Mouse (Mus musculus) forebrain, embryonic 14.5 days (tissue): ENCODE results near the gene Zfp248. TPM values are rescaled to one million over a fixed set of nuclear protein-coding genes. Genes with fewer than 3 reads are reported as not detected.

Source experiments
- ATAC-seq: fragments of 200-750 bp; cut with Nextera tagmentation; 2 replicates; pipeline ENCODE4 v1.8.0; 2017; ENCODE audit warnings: mild to moderate bottlenecking, moderate library complexity
- DNase-seq: peaks from one replicate; pipeline ENCODE4 v3.0.0-alpha.2; 2015; ENCODE audit warnings: low spot score
- H3K27ac ChIP-seq: fragments of 300-500 bp; sonication (generic); 2 replicates; pipeline ENCODE4 v1.5.1; 2014; ENCODE audit warnings: low read depth, mild to moderate bottlenecking, control low read depth, low read length, moderate library complexity
- H3K27me3 ChIP-seq: fragments of 300-500 bp; sonication (generic); replicated peaks from 2 replicates; pipeline ENCODE4 v1.6.1; 2014; ENCODE audit warnings: low read length, control low read depth, mixed read lengths; ENCODE audit not compliant: control insufficient read depth, insufficient read depth
- H3K36me3 ChIP-seq: fragments of 300-500 bp; sonication (generic); 2 replicates; pipeline ENCODE4 v1.6.1; 2014; ENCODE audit warnings: low read length, control low read depth; ENCODE audit not compliant: control insufficient read depth, insufficient read depth
- H3K4me1 ChIP-seq: fragments of 300-500 bp; sonication (generic); 2 replicates; pipeline ENCODE4 v1.6.1; 2014; ENCODE audit warnings: antibody characterized with exemption, low read length, control low read depth; ENCODE audit not compliant: control insufficient read depth, insufficient read depth
- H3K4me2 ChIP-seq: fragments of 300-500 bp; sonication (generic); 2 replicates; pipeline ENCODE4 v1.6.1; 2014; ENCODE audit warnings: mild to moderate bottlenecking, control low read depth, low read length
- H3K4me3 ChIP-seq: fragments of 300-500 bp; sonication (generic); 2 replicates; pipeline ENCODE4 v1.5.1; 2014; ENCODE audit warnings: low read depth, low read length, control low read depth
- H3K9ac ChIP-seq: fragments of 300-500 bp; sonication (generic); 2 replicates; pipeline ENCODE4 v1.6.1; 2014; ENCODE audit warnings: mild to moderate bottlenecking, low read length, control low read depth, moderate library complexity
- H3K9me3 ChIP-seq: fragments of 300-500 bp; sonication (generic); replicated peaks from 2 replicates; pipeline ENCODE4 v1.6.1; 2016; ENCODE audit warnings: low read length, control low read depth, mixed read lengths; ENCODE audit not compliant: control insufficient read depth
- WGBS: fragments of 180-500 bp; shearing (Covaris S2); extraction: QIAGEN DNeasy Blood & Tissue Kit; methylation state at CpG from one replicate; pipeline ENCODE4 v1.1.7; 2014; 5-methylcytosine and 5-hydroxymethylcytosine counted together
- microRNA-seq: library from miRNA; unstranded; fragments of <30 nt; microRNA quantifications from one replicate; pipeline ENCODE4, GENCODE M21; 2016
- polyA plus RNA-seq: library from polyadenylated mRNA; unstranded; fragments of >200 nt; fragmentation: Nextera tagmentation; extraction: Ambion mirVana; gene quantifications from 2 replicates; pipeline ENCODE4 v1.2.1, GENCODE M21; 2014

The Zfp248 gene
- polyA plus RNA-seq, 1 experiment from 2014 or later: 8.0 TPM

GRCm38 (mm10) chr6:118380630-118381029, 74.7 kb downstream of the Zfp248 start:
- H3K9me3 ChIP-seq: no peaks in the 10 kb centered on the region
- DNase-seq: no peak
- no peak for ATAC-seq
- no peak overlapping the region for H3K9ac ChIP-seq
- no peak overlapping the region for H3K4me2 ChIP-seq
- H3K27me3 ChIP-seq: no peaks in the 10 kb centered on the region
- no peaks in the 10 kb centered on the region for H3K4me1 ChIP-seq
- H3K4me3 ChIP-seq: no peak overlapping the region
- no peak overlapping the region for H3K27ac ChIP-seq
- WGBS: 63% methylated on average over 3 of the region's 3 CpGs
- H3K36me3 ChIP-seq: peaks cover 34% of the 10 kb centered on the region

GRCm38 (mm10) chr6:118379451-118380167, 75.7 kb downstream of the Zfp248 start:
- Histone ChIP-seq H3K4me3 (no peak overlapping the region), H3K4me2 (peak overlapping the region; percentile 12; the same call in 1 of the 2 replicates), H3K36me3 (peaks cover 28% of the 10 kb centered on the region), H3K9me3 (no peaks in the 10 kb centered on the region), H3K9ac (no peak overlapping the region), H3K4me1 (no peaks in the 10 kb centered on the region), H3K27ac (no peak overlapping the region), H3K27me3 (no peaks in the 10 kb centered on the region)
- peak; percentile 86 for DNase-seq
- peak; percentile 89 for ATAC-seq
- WGBS: 35% methylated on average over 20 of the region's 20 CpGs

DNA sequence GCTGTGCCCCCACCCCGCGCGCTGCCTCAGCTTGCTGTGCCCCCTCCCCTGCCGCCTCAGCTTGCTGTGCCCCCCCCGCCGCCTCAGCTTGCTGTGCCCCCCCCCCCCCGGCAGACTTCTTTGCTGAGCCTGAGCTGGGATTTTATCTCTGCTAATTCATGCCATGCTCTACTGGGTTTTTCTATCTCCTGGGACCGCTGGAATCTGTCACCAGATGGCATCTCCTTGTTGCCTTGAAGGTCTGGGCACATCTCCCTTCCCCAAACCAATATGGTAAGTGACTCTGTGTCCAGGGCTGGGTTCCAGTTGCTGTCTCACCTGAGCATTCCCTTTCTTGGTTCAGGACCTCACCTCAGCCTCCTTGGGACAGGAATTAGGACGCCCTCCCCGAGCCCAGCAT, 77.7 kb downstream of the Zfp248 start:
- Histone ChIP-seq H3K9ac (no peak overlapping the region), H3K4me1 (no peaks in the 10 kb centered on the region), H3K27me3 (no peaks in the 10 kb centered on the region), H3K36me3 (peaks cover 8% of the 10 kb centered on the region; the same call in 1 of the 2 replicates), H3K9me3 (no peaks in the 10 kb centered on the region), H3K4me2 (no peak overlapping the region), H3K27ac (no peak overlapping the region), H3K4me3 (no peak overlapping the region)
- WGBS: 59% methylated on average over 10 of the region's 10 CpGs
- DNase-seq (no peak), ATAC-seq (no peak)

Small RNAs within 50 kb of the gene (microRNA-seq; reads per million reads assigned to microRNA genes)
- gene Gm25953: not detected

Other genes starting within 250 kb of the Zfp248 start
- gene Bms1, start 36.1 kb downstream of the Zfp248 start, polyA plus RNA-seq: 17.3 and 21.0 TPM in 2 replicates
- 7.7 and 9.2 TPM in 2 replicates for gene Zfp9, start 23.8 kb upstream of the Zfp248 start, polyA plus RNA-seq
- 12.9 and 17.3 TPM in 2 replicates for gene Ankrd26, start 106.7 kb upstream of the Zfp248 start, polyA plus RNA-seq